Mouse (Mus musculus): ENCODE measurements at regions not wholly inside any gene's neighbourhood (a gene's known extent, or its start where the extent isn't known, plus 50 kb on each side); places are given as distances from the start of the nearest gene placed in this dataset.

DNA sequence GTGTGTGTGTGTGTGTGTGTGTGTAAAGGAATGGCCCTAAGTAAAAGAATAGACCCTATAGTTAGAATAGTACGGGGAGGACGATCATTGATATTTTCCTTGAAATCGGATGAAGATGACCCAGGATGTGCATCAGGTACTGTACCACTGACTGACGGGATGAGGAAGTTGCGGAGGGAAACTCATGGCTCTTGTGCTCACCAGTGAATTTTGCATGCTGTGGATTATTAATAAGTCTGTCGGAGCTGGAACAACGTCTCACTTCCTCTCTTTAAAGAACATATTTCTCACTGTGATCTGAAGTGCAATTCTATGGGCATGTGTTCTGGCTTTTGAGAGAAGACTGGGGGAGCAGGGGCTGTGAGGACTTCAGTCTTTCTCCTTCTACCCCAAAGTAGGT is 218.8 kb upstream of the Tbc1d5 start:
- WGBS (ENCODE audit: insufficient replicate concordance): 48% methylated on average over 7 of the region's 7 CpGs
- no peaks in the 10 kb centered on the region for H3K36me3 ChIP-seq (replicated peaks)
- H3K4me2 ChIP-seq: no peak overlapping the region
- H3K4me1 ChIP-seq (replicated peaks): no peaks in the 10 kb centered on the region
- H3K9ac ChIP-seq: no peak overlapping the region
- H3K27ac ChIP-seq (replicated peaks): no peak overlapping the region
- no peaks in the 10 kb centered on the region for H3K27me3 ChIP-seq
- H3K4me3 ChIP-seq (replicated peaks): no peak overlapping the region
- H3K9me3 ChIP-seq (replicated peaks): no peaks in the 10 kb centered on the region
- no peak for ATAC-seq (ENCODE audit: insufficient read depth)

DNA sequence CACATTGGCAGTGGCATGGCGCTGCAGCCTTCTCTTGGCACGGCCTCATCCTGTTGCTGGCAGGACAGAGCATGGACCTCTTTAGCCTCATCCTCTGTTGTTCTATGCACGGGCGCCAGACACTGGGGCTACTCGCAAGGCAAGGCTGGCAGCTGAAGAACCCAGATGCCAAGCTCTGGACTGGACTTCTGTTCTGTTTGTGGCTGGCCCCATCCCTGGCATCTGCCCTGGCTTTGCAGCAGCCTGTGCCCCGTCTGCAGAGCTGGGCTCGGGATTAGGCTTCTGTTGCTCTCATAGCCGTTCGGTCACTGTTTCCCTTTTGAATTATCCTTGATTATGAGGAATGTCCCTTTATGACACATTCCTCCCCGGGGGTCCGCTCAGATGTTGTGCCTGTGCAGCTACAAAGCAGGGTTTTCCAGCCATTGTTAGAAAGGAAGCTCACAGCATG is 214.6 kb upstream of the Tbc1d5 start:
- H3K4me1 ChIP-seq (replicated peaks): no peaks in the 10 kb centered on the region
- H3K27ac ChIP-seq (replicated peaks): no peak overlapping the region
- H3K4me2 ChIP-seq: no peak overlapping the region
- no peaks in the 10 kb centered on the region for H3K36me3 ChIP-seq (replicated peaks)
- H3K9ac ChIP-seq: no peak overlapping the region
- H3K9me3 ChIP-seq (replicated peaks): no peaks in the 10 kb centered on the region
- WGBS (ENCODE audit: insufficient replicate concordance): 71% methylated on average over 11 of the region's 11 CpGs
- H3K27me3 ChIP-seq: no peaks in the 10 kb centered on the region
- ATAC-seq (ENCODE audit: insufficient read depth): no peak
- H3K4me3 ChIP-seq (replicated peaks): no peak overlapping the region

DNA sequence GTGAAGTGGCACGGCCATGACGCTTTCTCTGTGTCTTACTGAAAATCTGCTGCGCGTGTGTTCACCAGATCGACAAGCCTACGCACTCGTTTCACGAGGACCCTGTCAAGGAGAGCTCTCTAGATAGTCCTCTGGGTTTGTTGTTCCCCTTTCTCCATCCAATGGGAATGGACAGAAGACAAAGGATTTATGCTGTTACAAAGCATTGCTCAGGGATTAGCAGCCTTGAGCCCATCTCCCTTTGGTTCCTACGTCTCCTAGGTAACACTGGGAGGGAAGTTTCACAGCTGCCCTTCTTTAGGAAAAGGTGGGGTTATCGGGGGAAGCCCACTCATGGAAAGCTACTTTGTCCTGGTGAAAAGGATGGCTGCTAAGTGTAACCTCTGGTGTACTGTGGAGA is 212.7 kb upstream of the Tbc1d5 start:
- Histone ChIP-seq H3K4me1 (replicated peaks) (no peaks in the 10 kb centered on the region), H3K9me3 (replicated peaks) (no peaks in the 10 kb centered on the region), H3K4me2 (no peak overlapping the region), H3K27me3 (no peaks in the 10 kb centered on the region), H3K36me3 (replicated peaks) (no peaks in the 10 kb centered on the region), H3K27ac (replicated peaks) (no peak overlapping the region), H3K9ac (no peak overlapping the region), H3K4me3 (replicated peaks) (no peak overlapping the region)
- WGBS (ENCODE audit: insufficient replicate concordance): 84% methylated on average over 10 of the region's 10 CpGs
- no peak for ATAC-seq (ENCODE audit: insufficient read depth)

- ATAC-seq (ENCODE audit: insufficient read depth): no peak
- no peaks in the 10 kb centered on the region for H3K27me3 ChIP-seq
- WGBS (ENCODE audit: insufficient replicate concordance): 37% methylated on average over 6 of the region's 6 CpGs
- H3K36me3 ChIP-seq (replicated peaks): no peaks in the 10 kb centered on the region
- H3K4me3 ChIP-seq (replicated peaks): no peak overlapping the region
- no peak overlapping the region for H3K4me2 ChIP-seq
- H3K9me3 ChIP-seq (replicated peaks): no peaks in the 10 kb centered on the region
- H3K27ac ChIP-seq (replicated peaks): no peak overlapping the region
- H3K9ac ChIP-seq: no peak overlapping the region
- no peaks in the 10 kb centered on the region for H3K4me1 ChIP-seq (replicated peaks)
Observed at GRCm38 (mm10) chr17:51382552-51382951, 203.4 kb upstream of the Tbc1d5 start.

DNA sequence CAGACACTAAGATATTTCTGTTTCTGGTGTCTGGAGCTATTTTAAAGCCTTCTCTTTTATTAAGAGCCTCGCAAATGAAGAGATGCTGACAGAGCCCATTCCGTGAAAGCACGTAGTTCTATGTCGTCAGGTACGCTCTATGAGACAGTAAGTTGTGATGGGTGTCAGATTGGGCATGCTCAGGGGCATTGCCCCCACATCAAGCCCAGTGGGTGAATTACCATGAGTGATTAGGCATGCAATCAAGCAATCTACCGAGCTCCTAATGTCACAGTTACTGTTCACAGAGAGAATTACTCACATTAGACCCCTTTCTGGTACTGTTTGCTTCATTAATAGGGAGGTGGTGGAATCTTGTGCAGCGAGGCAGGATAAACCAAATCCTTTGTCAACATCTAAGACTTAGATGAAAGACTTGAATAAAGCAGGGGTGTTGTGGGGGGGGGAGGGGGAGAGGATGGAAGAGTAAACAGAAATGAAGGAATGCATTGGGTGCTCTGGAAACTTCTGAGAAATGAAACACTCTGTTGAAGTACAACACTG is 192.9 kb upstream of the Tbc1d5 start:
- Histone ChIP-seq H3K36me3 (replicated peaks) (no peaks in the 10 kb centered on the region), H3K4me2 (no peak overlapping the region), H3K9me3 (replicated peaks) (no peaks in the 10 kb centered on the region), H3K9ac (no peak overlapping the region), H3K4me1 (replicated peaks) (no peaks in the 10 kb centered on the region), H3K4me3 (replicated peaks) (no peak overlapping the region), H3K27ac (replicated peaks) (no peak overlapping the region), H3K27me3 (no peaks in the 10 kb centered on the region)
- 65% methylated on average over 7 of the region's 7 CpGs for WGBS (ENCODE audit: insufficient replicate concordance)
- ATAC-seq (ENCODE audit: insufficient read depth): no peak

GRCm38 (mm10) chr17:51370990-51371389 is 191.8 kb upstream of the Tbc1d5 start:
- no peak overlapping the region for H3K27ac ChIP-seq (replicated peaks)
- WGBS (ENCODE audit: insufficient replicate concordance): 21% methylated on average over 7 of the region's 7 CpGs
- H3K4me3 ChIP-seq (replicated peaks): no peak overlapping the region
- no peak overlapping the region for H3K4me2 ChIP-seq
- H3K4me1 ChIP-seq (replicated peaks): no peaks in the 10 kb centered on the region
- ATAC-seq (ENCODE audit: insufficient read depth): no peak
- no peaks in the 10 kb centered on the region for H3K9me3 ChIP-seq (replicated peaks)
- no peak overlapping the region for H3K9ac ChIP-seq
- H3K27me3 ChIP-seq: no peaks in the 10 kb centered on the region
- H3K36me3 ChIP-seq (replicated peaks): no peaks in the 10 kb centered on the region

DNA sequence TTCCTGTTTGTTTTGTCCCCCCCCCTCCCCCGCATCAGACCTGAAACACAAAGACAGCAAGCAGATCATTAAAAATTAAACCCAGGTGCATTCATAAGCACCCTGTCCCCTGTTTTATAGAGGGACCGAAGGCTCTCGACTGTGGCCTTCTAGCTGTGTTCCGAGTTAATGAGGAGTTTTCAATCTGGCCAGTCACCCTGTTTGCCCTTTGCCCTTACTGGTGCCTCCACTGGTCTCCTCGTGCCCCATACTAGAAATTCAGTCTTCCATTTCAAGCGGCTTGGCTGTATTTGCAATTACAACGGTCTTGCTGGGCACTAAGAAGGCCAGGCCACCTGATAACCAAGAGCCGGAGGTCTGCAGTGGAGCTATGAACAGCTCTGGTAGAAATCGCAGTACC is 190.9 kb upstream of the Tbc1d5 start:
- H3K27ac ChIP-seq (replicated peaks): no peak overlapping the region
- WGBS (ENCODE audit: insufficient replicate concordance): 65% methylated on average over 9 of the region's 9 CpGs
- no peak overlapping the region for H3K4me2 ChIP-seq
- no peaks in the 10 kb centered on the region for H3K9me3 ChIP-seq (replicated peaks)
- no peaks in the 10 kb centered on the region for H3K4me1 ChIP-seq (replicated peaks)
- H3K4me3 ChIP-seq (replicated peaks): no peak overlapping the region
- no peak for ATAC-seq (ENCODE audit: insufficient read depth)
- no peaks in the 10 kb centered on the region for H3K27me3 ChIP-seq
- H3K9ac ChIP-seq: no peak overlapping the region
- no peaks in the 10 kb centered on the region for H3K36me3 ChIP-seq (replicated peaks)

- WGBS (ENCODE audit: insufficient replicate concordance): 72% methylated on average over 7 of the region's 7 CpGs
- ATAC-seq (ENCODE audit: insufficient read depth): no peak
- no peaks in the 10 kb centered on the region for H3K27me3 ChIP-seq
- H3K4me3 ChIP-seq (replicated peaks): no peak overlapping the region
- no peaks in the 10 kb centered on the region for H3K4me1 ChIP-seq (replicated peaks)
- no peak overlapping the region for H3K9ac ChIP-seq
- H3K27ac ChIP-seq (replicated peaks): no peak overlapping the region
- H3K4me2 ChIP-seq: no peak overlapping the region
- no peaks in the 10 kb centered on the region for H3K9me3 ChIP-seq (replicated peaks)
- H3K36me3 ChIP-seq (replicated peaks): no peaks in the 10 kb centered on the region
Observed at GRCm38 (mm10) chr17:51362801-51363200, 183.6 kb upstream of the Tbc1d5 start.

GRCm38 (mm10) chr17:51362271-51362670 is 183.1 kb upstream of the Tbc1d5 start:
- Histone ChIP-seq H3K4me3 (replicated peaks) (no peak overlapping the region), H3K27me3 (no peaks in the 10 kb centered on the region), H3K4me1 (replicated peaks) (no peaks in the 10 kb centered on the region), H3K9me3 (replicated peaks) (no peaks in the 10 kb centered on the region), H3K27ac (replicated peaks) (no peak overlapping the region), H3K4me2 (no peak overlapping the region), H3K36me3 (replicated peaks) (no peaks in the 10 kb centered on the region), H3K9ac (no peak overlapping the region)
- ATAC-seq (ENCODE audit: insufficient read depth): no peak
- 77% methylated on average over 12 of the region's 12 CpGs for WGBS (ENCODE audit: insufficient replicate concordance)

DNA sequence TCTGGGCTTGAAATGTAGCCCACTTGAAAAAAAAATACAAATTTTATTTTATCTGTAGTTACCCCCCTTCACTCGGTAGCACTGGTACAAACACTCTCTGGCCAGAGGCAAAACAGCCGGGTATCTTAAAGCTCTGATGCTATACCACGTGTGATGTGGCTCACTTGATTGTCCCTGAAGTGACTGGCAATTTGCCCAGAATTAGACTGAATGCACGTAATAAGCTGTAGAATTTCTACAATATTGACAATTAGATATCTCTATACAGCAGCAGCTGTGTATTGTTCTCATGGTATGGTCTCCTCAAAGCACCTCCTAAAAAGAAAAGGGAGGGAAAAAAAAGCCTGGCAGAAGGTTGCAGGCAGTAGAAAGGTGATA is 179.2 kb upstream of the Tbc1d5 start:
- H3K36me3 ChIP-seq (replicated peaks): no peaks in the 10 kb centered on the region
- H3K9ac ChIP-seq: no peak overlapping the region
- no peaks in the 10 kb centered on the region for H3K9me3 ChIP-seq (replicated peaks)
- no peak for ATAC-seq (ENCODE audit: insufficient read depth)
- no peaks in the 10 kb centered on the region for H3K4me1 ChIP-seq (replicated peaks)
- no peak overlapping the region for H3K4me3 ChIP-seq (replicated peaks)
- 50% methylated on average over 4 of the region's 4 CpGs for WGBS (ENCODE audit: insufficient replicate concordance)
- H3K4me2 ChIP-seq: no peak overlapping the region
- H3K27ac ChIP-seq (replicated peaks): no peak overlapping the region
- H3K27me3 ChIP-seq: no peaks in the 10 kb centered on the region

DNA sequence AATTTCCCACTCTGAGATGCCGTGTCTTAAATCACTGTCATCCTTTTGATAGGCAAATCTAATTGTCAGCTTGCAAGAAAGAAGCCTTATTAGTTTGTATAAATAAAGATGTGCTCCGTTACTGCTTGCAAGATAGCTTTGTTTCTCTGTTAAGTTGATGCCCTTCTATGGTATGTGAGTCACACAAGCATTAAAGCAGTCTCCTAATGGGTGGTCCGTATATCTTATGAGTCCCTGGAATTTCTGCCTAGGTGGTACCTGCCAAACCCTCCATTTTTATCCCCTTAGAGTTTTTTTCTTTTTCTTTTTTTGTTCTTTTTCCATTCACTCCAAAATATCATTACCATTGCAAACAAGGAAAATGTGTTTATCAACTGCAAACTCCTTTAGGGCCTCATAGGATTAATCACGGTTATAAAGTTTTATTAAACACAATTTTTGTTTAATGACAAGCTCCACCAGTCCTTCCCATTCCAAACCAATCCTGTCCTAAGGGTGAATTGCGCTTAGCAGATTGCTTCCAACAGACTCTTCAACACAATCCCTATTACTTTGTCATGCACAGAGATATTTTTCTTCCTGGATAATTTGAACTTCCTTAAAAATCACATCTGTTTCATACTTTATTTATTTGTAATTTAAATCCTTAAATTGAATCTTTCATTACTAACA is 178.7 kb upstream of the Tbc1d5 start:
- no peak for ATAC-seq (ENCODE audit: insufficient read depth)
- WGBS (ENCODE audit: insufficient replicate concordance): 63% methylated on average over 5 of the region's 5 CpGs

DNA sequence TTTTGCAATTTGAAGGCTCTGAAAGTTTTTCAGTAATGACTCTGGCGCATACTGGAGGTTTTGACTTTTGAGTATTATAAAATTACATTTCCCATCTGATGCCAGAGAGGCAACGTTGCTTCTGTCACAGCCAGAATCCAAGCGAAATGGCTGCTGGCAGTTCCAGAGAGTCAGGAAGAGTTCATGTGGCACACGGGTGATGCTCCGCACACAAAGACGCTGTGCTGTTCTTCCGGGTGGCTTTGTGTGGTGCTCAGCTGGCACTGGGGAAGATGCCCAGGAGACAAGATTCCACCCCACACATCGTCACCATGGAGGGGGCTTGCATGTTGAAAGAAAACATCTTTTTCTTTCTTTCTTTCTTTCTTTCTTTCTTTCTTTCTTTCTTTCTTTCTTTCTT is 177.3 kb upstream of the Tbc1d5 start:
- H3K27ac ChIP-seq (replicated peaks): no peak overlapping the region
- H3K4me1 ChIP-seq (replicated peaks): no peaks in the 10 kb centered on the region
- no peaks in the 10 kb centered on the region for H3K9me3 ChIP-seq (replicated peaks)
- no peak overlapping the region for H3K9ac ChIP-seq
- whole genome bisulfite sequencing (ENCODE audit: insufficient replicate concordance): 66% methylated on average over 8 of the region's 8 CpGs
- H3K27me3 ChIP-seq: no peaks in the 10 kb centered on the region
- no peaks in the 10 kb centered on the region for H3K36me3 ChIP-seq (replicated peaks)
- ATAC-seq (ENCODE audit: insufficient read depth): no peak
- H3K4me3 ChIP-seq (replicated peaks): no peak overlapping the region
- no peak overlapping the region for H3K4me2 ChIP-seq

More for the DNA sequence above, 178.7 kb upstream of the Tbc1d5 start:
- no peaks in the 10 kb centered on the region for H3K9me3 ChIP-seq (replicated peaks)
- no peak overlapping the region for H3K4me3 ChIP-seq (replicated peaks)
- no peaks in the 10 kb centered on the region for H3K27me3 ChIP-seq
- no peak overlapping the region for H3K27ac ChIP-seq (replicated peaks)
- H3K9ac ChIP-seq: no peak overlapping the region
- no peaks in the 10 kb centered on the region for H3K4me1 ChIP-seq (replicated peaks)
- H3K36me3 ChIP-seq (replicated peaks): no peaks in the 10 kb centered on the region
- no peak overlapping the region for H3K4me2 ChIP-seq

Data from liver, embryonic 15.5 days (tissue).